Mouse (Mus musculus) testis, adult 2 months (tissue): Measurements from ENCODE around the gene Slc25a13.

Experiments used
- CTCF ChIP-seq: fragments of 200-500 bp; IDR thresholded peaks from 2 replicates; pipeline ENCODE4 v1.5.1; 2012; ENCODE audit warnings: low read depth, mild to moderate bottlenecking, inconsistent platforms, low read length, moderate library complexity; ENCODE audit not compliant: control insufficient read depth, insufficient read depth, insufficient replicate concordance
- POLR2A ChIP-seq: fragments of 200-500 bp; IDR thresholded peaks from 2 replicates; pipeline ENCODE4 v1.6.1; 2012; ENCODE audit warnings: low read depth, mild to moderate bottlenecking, inconsistent platforms, low read length, moderate library complexity; ENCODE audit not compliant: control insufficient read depth

DNA sequence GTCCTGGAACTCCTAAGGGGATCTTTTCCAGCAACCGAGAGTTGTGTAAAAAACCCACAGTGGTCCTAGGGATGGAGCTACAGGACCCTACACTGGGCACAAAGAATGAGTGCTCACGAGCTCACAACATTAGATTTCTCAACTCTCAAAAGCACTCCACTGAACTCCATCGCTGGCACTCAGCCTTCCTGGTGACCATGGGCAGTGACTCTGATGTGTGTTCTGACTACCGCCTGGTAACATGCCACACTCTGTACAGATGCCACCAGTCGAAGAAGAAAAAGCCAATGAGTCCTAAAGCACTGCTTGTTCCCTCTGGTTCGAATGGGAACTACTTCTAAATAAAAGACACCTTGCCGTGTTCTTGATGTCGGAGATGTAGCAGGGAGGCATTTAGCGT, 111.4 kb downstream of the Slc25a13 start:
- no peak for TF ChIP-seq POLR2A
- TF ChIP-seq CTCF = no peak
